Mouse (Mus musculus) MEL (cell line): ENCODE measurements around the gene Inpp5a. TPM values are rescaled to one million over a fixed set of nuclear protein-coding genes. Genes with fewer than 3 reads are reported as not detected.

Source experiments
- DNase-seq: peaks from one replicate; pipeline ENCODE4 v3.0.0; 2011; ENCODE audit warnings: low read depth, low spot score
- H3K27ac ChIP-seq: 2 replicates; pipeline ENCODE4 v1.5.1; 2012; ENCODE audit warnings: low read depth, mild to moderate bottlenecking, control low read depth, low read length, moderate library complexity; ENCODE audit not compliant: control insufficient read depth
- H3K27me3 ChIP-seq, 2 experiments: fragments of 150-350 bp in 1 of 2; sonication (generic) in 1 of 2; 2 replicates each; pipeline ENCODE4 v1.6.1; 2012; ENCODE audit warnings: low read length in 2 of 2, mild to moderate bottlenecking in 2 of 2, improper control_type of control experiment in 1 of 2, moderate library complexity in 1 of 2; ENCODE audit not compliant: insufficient read depth in 2 of 2, control insufficient read depth in 1 of 2
- H3K36me3 ChIP-seq, 2 experiments: 2 replicates each; pipeline ENCODE4 v1.6.1; 2012 to 2014; ENCODE audit warnings: low read length in 2 of 2, improper control_type of control experiment in 1 of 2, inconsistent platforms in 1 of 2, mild to moderate bottlenecking in 1 of 2; ENCODE audit not compliant: insufficient read depth in 2 of 2, control insufficient read depth in 1 of 2
- H3K4me1 ChIP-seq, 2 experiments: fragments of 150-350 bp in 1 of 2; sonication (generic) in 1 of 2; 2 replicates each; pipeline ENCODE4 v1.6.1; 2012; ENCODE audit warnings: low read length in 2 of 2, improper control_type of control experiment in 1 of 2, mild to moderate bottlenecking in 1 of 2; ENCODE audit not compliant: insufficient read depth in 2 of 2, control insufficient read depth in 1 of 2
- H3K4me3 ChIP-seq, 2 experiments: fragments of 150-350 bp in 1 of 2; sonication (generic) in 1 of 2; 2 replicates each; pipeline ENCODE4 v1.5.1; 2012; ENCODE audit warnings: low read depth in 2 of 2, low read length in 2 of 2, mild to moderate bottlenecking in 2 of 2, moderate library complexity in 2 of 2, control low read depth in 1 of 2, improper control_type of control experiment in 1 of 2; ENCODE audit not compliant: control insufficient read depth in 1 of 2, insufficient read depth in 1 of 2
- H3K79me2 ChIP-seq: 2 replicates; pipeline ENCODE4 v1.6.1; 2012; ENCODE audit warnings: mild to moderate bottlenecking, low read length, moderate library complexity; ENCODE audit not compliant: control insufficient read depth, poor library complexity, insufficient read depth
- H3K9ac ChIP-seq: 2 replicates; pipeline ENCODE4 v1.6.1; 2012; ENCODE audit warnings: low read depth, mild to moderate bottlenecking, control low read depth, low read length, moderate library complexity; ENCODE audit not compliant: control insufficient read depth, poor library complexity, severe bottlenecking
- H3K9me3 ChIP-seq: fragments of 150-350 bp; sonication (generic); replicated peaks from 2 replicates; pipeline ENCODE4 v1.6.1; 2012; ENCODE audit warnings: mild to moderate bottlenecking, low read length, improper control_type of control experiment, moderate library complexity; ENCODE audit not compliant: insufficient read depth
- BHLHE40 ChIP-seq: IDR thresholded peaks from 2 replicates; pipeline ENCODE4 v1.6.1; 2012; ENCODE audit warnings: low read depth, mild to moderate bottlenecking, inconsistent platforms, low read length, improper control_type of control experiment, borderline replicate concordance
- CTCF ChIP-seq, 3 experiments: IDR thresholded peaks in 2 of 3; conservative IDR thresholded peaks in 1 of 3; 2 replicates each; pipeline ENCODE4 v1.5.1; 2011 to 2012; ENCODE audit warnings: low read length in 3 of 3, low read depth in 2 of 3, mild to moderate bottlenecking in 2 of 3, improper control_type of control experiment in 1 of 3, inconsistent platforms in 1 of 3, mixed read lengths in 1 of 3, moderate library complexity in 1 of 3; ENCODE audit not compliant: control insufficient read depth in 1 of 3, insufficient read depth in 1 of 3, poor library complexity in 1 of 3, severe bottlenecking in 1 of 3
- ELF1 ChIP-seq: IDR thresholded peaks from 2 replicates; pipeline ENCODE4 v1.6.1; 2014; ENCODE audit warnings: low read depth, mild to moderate bottlenecking, inconsistent platforms, low read length, improper control_type of control experiment, moderate library complexity
- ETS1 ChIP-seq: IDR thresholded peaks from 2 replicates; pipeline ENCODE4 v1.6.1; 2012; ENCODE audit warnings: low read depth, mild to moderate bottlenecking, inconsistent platforms, low read length, improper control_type of control experiment, moderate library complexity
- GATA1 ChIP-seq: IDR thresholded peaks from 2 replicates; pipeline ENCODE4 v1.6.1; 2011; ENCODE audit warnings: low read depth, low read length, improper control_type of control experiment
- HCFC1 ChIP-seq: IDR thresholded peaks from 2 replicates; pipeline ENCODE4 v1.6.1; 2012; ENCODE audit warnings: low read depth, mild to moderate bottlenecking, inconsistent platforms, low read length, improper control_type of control experiment, moderate library complexity
- JUND ChIP-seq: IDR thresholded peaks from 2 replicates; pipeline ENCODE4 v1.6.1; 2011; ENCODE audit warnings: low read depth, mild to moderate bottlenecking, improper control_type of control experiment, low read length
- KAT2A ChIP-seq: conservative IDR thresholded peaks from 2 replicates; pipeline ENCODE4 v1.6.1; 2012; ENCODE audit warnings: low read depth, low read length, improper control_type of control experiment, inconsistent platforms
- MAFK ChIP-seq: IDR thresholded peaks from 2 replicates; pipeline ENCODE4 v1.6.1; 2011; ENCODE audit warnings: low read depth, mild to moderate bottlenecking, low read length, improper control_type of control experiment, borderline replicate concordance
- MAZ ChIP-seq: IDR thresholded peaks from 2 replicates; pipeline ENCODE4 v1.6.1; 2012; ENCODE audit warnings: low read depth, mild to moderate bottlenecking, inconsistent platforms, low read length, improper control_type of control experiment
- MEF2A ChIP-seq: IDR thresholded peaks from 2 replicates; pipeline ENCODE4 v1.6.1; 2014; ENCODE audit warnings: low read depth, mild to moderate bottlenecking, inconsistent platforms, low read length, improper control_type of control experiment; ENCODE audit not compliant: poor library complexity, insufficient replicate concordance, severe bottlenecking; ENCODE audit errors: extremely low read depth
- MXI1 ChIP-seq: IDR thresholded peaks from 2 replicates; pipeline ENCODE4 v1.6.1; 2011; ENCODE audit warnings: mild to moderate bottlenecking, low read depth, low read length, improper control_type of control experiment
- MYB ChIP-seq: IDR thresholded peaks from 2 replicates; pipeline ENCODE4 v1.6.1; 2011; ENCODE audit warnings: mild to moderate bottlenecking, low read depth, low read length, improper control_type of control experiment
- MYC ChIP-seq: IDR thresholded peaks from 2 replicates; pipeline ENCODE4 v1.6.1; 2011; ENCODE audit warnings: low read depth, mild to moderate bottlenecking, low read length, improper control_type of control experiment, moderate library complexity
- NELFE ChIP-seq: IDR thresholded peaks from 2 replicates; pipeline ENCODE4 v1.6.1; 2011; ENCODE audit warnings: low read depth, low read length, improper control_type of control experiment
- NRF1 ChIP-seq: IDR thresholded peaks from 2 replicates; pipeline ENCODE4 v1.6.1; 2014; ENCODE audit warnings: low read depth, mild to moderate bottlenecking, inconsistent platforms, low read length, improper control_type of control experiment, moderate library complexity; ENCODE audit not compliant: poor library complexity, insufficient read depth, severe bottlenecking
- POLR2A ChIP-seq, 2 experiments: IDR thresholded peaks; 2 replicates each; pipeline ENCODE4 v1.6.1; 2011 to 2012; ENCODE audit warnings: low read length in 2 of 2, mild to moderate bottlenecking in 2 of 2, control low read depth in 1 of 2, improper control_type of control experiment in 1 of 2, low read depth in 1 of 2, moderate library complexity in 1 of 2; ENCODE audit not compliant: control insufficient read depth in 1 of 2, insufficient read depth in 1 of 2, poor library complexity in 1 of 2
- POLR2AphosphoS2 ChIP-seq: IDR thresholded peaks from 2 replicates; pipeline ENCODE4 v1.6.1; 2011; ENCODE audit warnings: low read length, improper control_type of control experiment
- RCOR1 ChIP-seq: IDR thresholded peaks from 2 replicates; pipeline ENCODE4 v1.6.1; 2012; ENCODE audit warnings: low read depth, mild to moderate bottlenecking, inconsistent platforms, low read length, improper control_type of control experiment
- SIN3A ChIP-seq: IDR thresholded peaks from 2 replicates; pipeline ENCODE4 v1.6.1; 2012; ENCODE audit warnings: low read length, improper control_type of control experiment, inconsistent platforms
- TBP ChIP-seq: IDR thresholded peaks from 2 replicates; pipeline ENCODE4 v1.8.0; 2011; ENCODE audit warnings: low read depth, low read length, improper control_type of control experiment
- TCF12 ChIP-seq: IDR thresholded peaks from 2 replicates; pipeline ENCODE4 v1.6.1; 2014; ENCODE audit warnings: low read depth, mild to moderate bottlenecking, inconsistent platforms, low read length, improper control_type of control experiment, moderate library complexity
- USF1 ChIP-seq: IDR thresholded peaks from 2 replicates; pipeline ENCODE4 v1.6.1; 2014; ENCODE audit warnings: low read depth, mild to moderate bottlenecking, inconsistent platforms, low read length, improper control_type of control experiment, moderate library complexity
- ZKSCAN1 ChIP-seq: IDR thresholded peaks from 2 replicates; pipeline ENCODE4 v1.6.1; 2012; ENCODE audit warnings: low read depth, mild to moderate bottlenecking, inconsistent platforms, low read length, improper control_type of control experiment, moderate library complexity
- ZMIZ1 ChIP-seq: IDR thresholded peaks from 2 replicates; pipeline ENCODE4 v1.6.1; 2012; ENCODE audit warnings: low read depth, mild to moderate bottlenecking, inconsistent platforms, low read length, improper control_type of control experiment, moderate library complexity
- polyA plus RNA-seq, 2 experiments: library from polyadenylated mRNA; stranded (reverse) in 1 of 2; unstranded in 1 of 2; fragments of >175 nt in 1 of 2; fragments of >200 nt in 1 of 2; gene quantifications; 2 replicates each; pipeline versions ENCODE4 v1.2.1 to v1.2.4; 2012; ENCODE audit warnings: low replicate concordance in 2 of 2, low read depth in 1 of 2; ENCODE audit not compliant: insufficient read length in 2 of 2, insufficient read depth in 1 of 2, missing spikeins in 1 of 2
- total RNA-seq: library from RNA; depleted of rRNA; stranded (reverse); fragments of 300-350 nt; gene quantifications from 2 replicates; pipeline ENCODE4 v1.2.3, GENCODE M21; 2012

Inpp5a gene
- total and polyA plus RNA-seq, 3 experiments, result 5.7 to 14.4 TPM; not detected in 1

- Histone ChIP-seq H3K79me2 (no peaks in the 10 kb centered on the region), H3K4me1 (peaks cover 0 to 3% of the 10 kb centered on the region in 2 experiments; a peak in 2 of 4 replicates), H3K27ac (no peak overlapping the region), H3K36me3 (peaks cover 0 to 5% of the 10 kb centered on the region in 2 experiments; a peak in 2 of 4 replicates), H3K9ac (no peak overlapping the region), H3K9me3 (no peaks in the 10 kb centered on the region), H3K27me3 (no peaks in the 10 kb centered on the region), H3K4me3 (no peak overlapping the region)
- no peak for TF ChIP-seq TCF12
- TF ChIP-seq BHLHE40, result no peak
- TF ChIP-seq ETS1, result no peak
- TF ChIP-seq MYB, result no peak
- no peak for TF ChIP-seq MXI1
- no peak for TF ChIP-seq ZMIZ1
- TF ChIP-seq NELFE, result no peak
- no peak for TF ChIP-seq ELF1
- TF ChIP-seq JUND, result no peak
- TF ChIP-seq MAFK, result no peak
- no peak for TF ChIP-seq POLR2A (IDR thresholded peaks at IDR 0.05; ENCODE audit: control insufficient read depth in 1 of 2, insufficient read depth in 1 of 2, low read depth in 1 of 2, low read length in 2 of 2, poor library complexity in 1 of 2)
- DNase-seq, result no peak
Measured at GRCm38 (mm10) chr7:139354370-139355139, 34.4 kb upstream of the Inpp5a start.

- Histone ChIP-seq H3K9me3 (no peaks in the 10 kb centered on the region), H3K79me2 (no peaks in the 10 kb centered on the region), H3K9ac (no peak overlapping the region), H3K4me3 (no peak overlapping the region), H3K4me1 (peaks cover 3 to 14% of the 10 kb centered on the region in 2 experiments), H3K27ac (no peak overlapping the region), H3K36me3 (peaks cover 0 to 22% of the 10 kb centered on the region in 2 experiments; a peak in 2 of 4 replicates), H3K27me3 (no peaks in the 10 kb centered on the region)
- TF ChIP-seq MEF2A (no peak), NRF1 (no peak), SIN3A (no peak), MYC (no peak), ZMIZ1 (no peak), TCF12 (no peak), GATA1 (no peak), MAZ (no peak), CTCF (IDR thresholded peaks at IDR 0.05 in 2 of 3, conservative IDR thresholded peaks at IDR 0.05 in 1 of 3; ENCODE audit: control insufficient read depth in 1 of 3, insufficient read depth in 1 of 3, low read depth in 2 of 3, low read length in 3 of 3, poor library complexity in 1 of 3, severe bottlenecking in 1 of 3) (no peak), POLR2AphosphoS2 (no peak), TBP (no peak), ZKSCAN1 (no peak), USF1 (no peak), KAT2A (no peak), RCOR1 (no peak), HCFC1 (no peak), ELF1 (no peak)
- no peak for DNase-seq
Measured at GRCm38 (mm10) chr7:139357043-139357442, 31.9 kb upstream of the Inpp5a start.
